Mouse (Mus musculus): ENCODE results near the gene Tnrc6a.

GRCm38 (mm10) chr7:123200722-123201121, 77.0 kb downstream of the Tnrc6a start:
- TF ChIP-seq CTCF (IDR thresholded peaks at IDR 0.05; ENCODE audit: low read depth, low read length) (no peak), GATA1 (IDR thresholded peaks at IDR 0.05; ENCODE audit: borderline replicate concordance, low read length) (no peak)

Data from G1E (cell line).